Mouse (Mus musculus): ENCODE data around the gene Fam131a.

Gene Fam131a

GRCm38 (mm10) chr16:20701729-20702521, 8.9 kb downstream of the Fam131a start:
- Histone ChIP-seq H3K4me3 (replicated peaks; ENCODE audit: low read length) (peak overlapping the region; percentile 82), H3K36me3 (ENCODE audit: insufficient read depth, low read length) (peaks cover 50% of the 10 kb centered on the region), H3K9me3 (ENCODE audit: low read length) (no peaks in the 10 kb centered on the region), H3K4me1 (replicated peaks; ENCODE audit: low read depth, low read length) (peaks cover 78% of the 10 kb centered on the region), H3K27me3 (ENCODE audit: insufficient read depth, low read length) (0 out of 2 replicates have a peak, but pooled peaks cover 3% of the 10 kb centered on the region)
- TF ChIP-seq POU5F1 (IDR thresholded peaks at IDR 0.05; ENCODE audit: borderline replicate concordance, low read length) = no peak
- no peak for TF ChIP-seq CTCF (conservative IDR thresholded peaks at IDR 0.05; ENCODE audit: low read length)
- TF ChIP-seq NANOG (IDR thresholded peaks at IDR 0.05; ENCODE audit: borderline replicate concordance, low read length) = no peak

- Histone ChIP-seq H3K36me3 (ENCODE audit: insufficient read depth, low read length) (peaks cover 56% of the 10 kb centered on the region), H3K9me3 (ENCODE audit: low read length) (no peaks in the 10 kb centered on the region), H3K4me1 (replicated peaks; ENCODE audit: low read depth, low read length) (peaks cover 83% of the 10 kb centered on the region), H3K4me3 (replicated peaks; ENCODE audit: low read length) (peak overlapping the region; percentile 82), H3K27me3 (ENCODE audit: insufficient read depth, low read length) (0 out of 2 replicates have a peak, but pooled peaks cover under 1% of the 10 kb centered on the region)
- peak; percentile 88 for TF ChIP-seq CTCF (conservative IDR thresholded peaks at IDR 0.05; ENCODE audit: low read length)
- no peak for TF ChIP-seq POU5F1 (IDR thresholded peaks at IDR 0.05; ENCODE audit: borderline replicate concordance, low read length)
These were observed 9.5 kb downstream of the Fam131a start for GRCm38 (mm10) chr16:20702522-20702893.

GRCm38 (mm10) chr16:20703071-20703470, 10.0 kb downstream of the Fam131a start:
- peaks cover 89% of the 10 kb centered on the region for H3K4me1 ChIP-seq (replicated peaks; ENCODE audit: low read depth, low read length)
- H3K9me3 ChIP-seq (ENCODE audit: low read length) = no peaks in the 10 kb centered on the region
- H3K4me3 ChIP-seq (replicated peaks; ENCODE audit: low read length) = no peak overlapping the region; the same call in 1 of the 2 replicates
- H3K27me3 ChIP-seq (ENCODE audit: insufficient read depth, low read length) = no peaks in the 10 kb centered on the region
- TF ChIP-seq NANOG (IDR thresholded peaks at IDR 0.05; ENCODE audit: borderline replicate concordance, low read length) = no peak
- no peak for TF ChIP-seq CTCF (conservative IDR thresholded peaks at IDR 0.05; ENCODE audit: low read length)
- TF ChIP-seq POU5F1 (IDR thresholded peaks at IDR 0.05; ENCODE audit: borderline replicate concordance, low read length) = no peak
- H3K36me3 ChIP-seq (ENCODE audit: insufficient read depth, low read length) = peaks cover 62% of the 10 kb centered on the region

- peaks cover 97% of the 10 kb centered on the region for H3K4me1 ChIP-seq (replicated peaks; ENCODE audit: low read depth, low read length)
- H3K27me3 ChIP-seq (ENCODE audit: insufficient read depth, low read length) = no peaks in the 10 kb centered on the region
- no peak overlapping the region for H3K4me3 ChIP-seq (replicated peaks; ENCODE audit: low read length)
- no peaks in the 10 kb centered on the region for H3K9me3 ChIP-seq (ENCODE audit: low read length)
- peaks cover 69% of the 10 kb centered on the region for H3K36me3 ChIP-seq (ENCODE audit: insufficient read depth, low read length)
- TF ChIP-seq POU5F1 (IDR thresholded peaks at IDR 0.05; ENCODE audit: borderline replicate concordance, low read length) (no peak), NANOG (IDR thresholded peaks at IDR 0.05; ENCODE audit: borderline replicate concordance, low read length) (no peak), CTCF (conservative IDR thresholded peaks at IDR 0.05; ENCODE audit: low read length) (no peak)
These were observed 10.8 kb downstream of the Fam131a start for GRCm38 (mm10) chr16:20703699-20704400.

GRCm38 (mm10) chr16:20705786-20706185, 12.7 kb downstream of the Fam131a start:
- Histone ChIP-seq H3K4me3 (replicated peaks; ENCODE audit: low read length) (no peak overlapping the region), H3K9me3 (ENCODE audit: low read length) (peaks cover 16% of the 10 kb centered on the region), H3K27me3 (ENCODE audit: insufficient read depth, low read length) (no peaks in the 10 kb centered on the region), H3K36me3 (ENCODE audit: insufficient read depth, low read length) (peaks cover 82% of the 10 kb centered on the region), H3K4me1 (replicated peaks; ENCODE audit: low read depth, low read length) (peaks cover 91% of the 10 kb centered on the region)
- TF ChIP-seq POU5F1 (IDR thresholded peaks at IDR 0.05; ENCODE audit: borderline replicate concordance, low read length) (no peak), CTCF (conservative IDR thresholded peaks at IDR 0.05; ENCODE audit: low read length) (no peak)

GRCm38 (mm10) chr16:20706407-20707055, 13.5 kb downstream of the Fam131a start:
- H3K4me3 ChIP-seq (replicated peaks; ENCODE audit: low read length) = peak overlapping the region; percentile 13
- peaks cover 85% of the 10 kb centered on the region for H3K4me1 ChIP-seq (replicated peaks; ENCODE audit: low read depth, low read length)
- no peaks in the 10 kb centered on the region for H3K27me3 ChIP-seq (ENCODE audit: insufficient read depth, low read length)
- TF ChIP-seq POU5F1 (IDR thresholded peaks at IDR 0.05; ENCODE audit: borderline replicate concordance, low read length) = no peak
- H3K9me3 ChIP-seq (ENCODE audit: low read length) = peaks cover 24% of the 10 kb centered on the region
- peaks cover 90% of the 10 kb centered on the region for H3K36me3 ChIP-seq (ENCODE audit: insufficient read depth, low read length)

- Histone ChIP-seq H3K4me3 (replicated peaks; ENCODE audit: low read length) (0 out of 2 replicates have a peak overlapping the region, but pooled peaks have one; percentile 13), H3K27me3 (ENCODE audit: insufficient read depth, low read length) (no peaks in the 10 kb centered on the region), H3K9me3 (ENCODE audit: low read length) (peaks cover 32% of the 10 kb centered on the region), H3K4me1 (replicated peaks; ENCODE audit: low read depth, low read length) (peaks cover 85% of the 10 kb centered on the region), H3K36me3 (ENCODE audit: insufficient read depth, low read length) (peaks cover 100% of the 10 kb centered on the region)
- no peak for TF ChIP-seq CTCF (conservative IDR thresholded peaks at IDR 0.05; ENCODE audit: low read length)
- no peak for TF ChIP-seq NANOG (IDR thresholded peaks at IDR 0.05; ENCODE audit: borderline replicate concordance, low read length)
- no peak for TF ChIP-seq POU5F1 (IDR thresholded peaks at IDR 0.05; ENCODE audit: borderline replicate concordance, low read length)
These were observed 15.3 kb downstream of the Fam131a start for GRCm38 (mm10) chr16:20708220-20708938.

Data from E14TG2a.4 (cell line).